Mouse (Mus musculus) c-Kit-negative CD71-positive TER-119-positive erythroid progenitor cells, embryonic 14.5 days (primary cell): ENCODE data around the gene Hist1h2ah.

Experiments used
- DNase-seq: peaks from one replicate; pipeline ENCODE4 v3.0.0-alpha.2; 2013; ENCODE audit warnings: low read depth, low spot score

Gene Hist1h2ah

GRCm38 (mm10) chr13:22013716-22014115 lies 21.7 kb downstream of the Hist1h2ah start:
- DNase-seq, result no peak

DNA sequence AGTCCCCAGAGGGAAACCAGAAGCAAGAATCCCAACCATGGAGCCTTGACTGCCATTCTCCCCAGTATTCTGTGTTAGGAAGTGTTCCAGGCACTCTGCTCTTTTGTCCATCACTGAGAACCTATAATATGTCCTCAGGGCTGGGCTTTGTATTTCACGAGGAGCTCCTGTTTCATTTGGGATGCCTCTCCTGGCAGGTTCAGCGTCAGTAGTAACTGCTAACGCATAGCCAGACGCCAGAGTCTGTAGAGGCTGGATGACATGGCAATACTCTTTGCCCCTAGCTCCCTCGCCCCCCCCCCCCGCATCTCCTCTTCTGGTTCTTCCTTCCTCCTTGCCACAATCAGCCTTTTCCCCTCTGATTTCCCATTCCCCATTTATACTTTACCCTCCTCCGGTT lies 25.7 kb downstream of the Hist1h2ah start, which contains the start of gene Prss16:
TSS of gene Prss16 (minus strand) at position 101 of the 400 bp plus-strand sequence.
- DNase-seq, result no peak

DNA sequence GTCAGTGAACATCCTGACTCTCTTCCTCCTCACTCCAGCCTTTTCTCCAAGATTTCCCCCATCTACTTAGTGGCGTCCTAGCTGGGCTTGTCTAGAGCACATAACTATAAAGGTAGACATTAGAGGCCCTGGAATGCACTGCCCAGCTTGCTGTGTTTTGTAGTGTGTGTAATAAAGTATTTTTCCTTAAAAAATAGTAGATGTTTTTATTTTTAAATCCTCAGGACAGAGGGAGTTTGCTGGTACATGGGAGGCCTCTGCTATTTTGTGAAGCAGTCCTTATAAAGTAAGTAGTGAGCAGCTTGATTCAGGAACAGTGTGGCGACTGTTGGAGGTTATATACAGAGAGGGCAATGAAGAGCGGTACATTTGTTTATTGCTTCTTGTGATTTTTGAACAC lies 26.7 kb downstream of the Hist1h2ah start:
- DNase-seq, result no peak

GRCm38 (mm10) chr13:22007872-22008271 lies 27.5 kb downstream of the Hist1h2ah start:
- no peak for DNase-seq

GRCm38 (mm10) chr13:22007121-22007510 lies 28.3 kb downstream of the Hist1h2ah start:
- DNase-seq, result no peak

- no peak for DNase-seq
Observed at GRCm38 (mm10) chr13:22006334-22007120, 28.8 kb downstream of the Hist1h2ah start.

DNA sequence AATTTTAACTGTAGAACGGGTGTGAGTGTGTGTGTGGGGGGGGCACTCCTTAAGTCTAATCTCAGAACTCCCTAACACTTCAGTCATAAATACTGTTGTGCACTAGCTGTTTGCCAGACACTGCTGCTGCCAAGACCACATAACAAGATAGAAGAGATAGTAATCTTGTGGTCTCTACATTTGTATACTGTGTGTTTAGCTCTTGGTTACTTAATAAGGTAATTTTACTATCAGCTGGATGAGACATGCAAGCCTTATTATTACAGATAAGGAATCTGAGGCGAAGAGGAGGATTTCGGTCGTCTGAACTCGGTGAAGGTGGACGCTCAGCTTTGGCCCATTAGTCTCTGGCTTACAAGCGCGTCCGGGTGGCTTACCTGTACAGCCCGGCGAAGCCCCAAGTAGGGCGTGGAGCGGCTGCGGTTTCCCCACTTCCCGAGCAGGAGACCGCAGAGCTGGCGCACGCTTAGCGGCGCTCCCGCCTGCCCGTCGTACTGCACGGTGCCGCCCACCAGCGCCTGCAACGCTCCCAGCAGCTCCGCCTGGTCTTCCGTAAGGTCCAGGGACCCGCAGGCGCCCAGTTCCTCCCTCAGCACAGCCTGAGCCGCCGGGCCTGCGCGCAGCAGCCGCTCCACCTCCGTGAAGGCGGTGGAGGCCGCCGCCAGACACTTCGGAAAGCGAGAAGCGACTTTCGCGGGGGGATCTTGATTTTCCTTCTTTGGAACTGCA lies 29.6 kb downstream of the Hist1h2ah start:
- DNase-seq, result no peak

DNA sequence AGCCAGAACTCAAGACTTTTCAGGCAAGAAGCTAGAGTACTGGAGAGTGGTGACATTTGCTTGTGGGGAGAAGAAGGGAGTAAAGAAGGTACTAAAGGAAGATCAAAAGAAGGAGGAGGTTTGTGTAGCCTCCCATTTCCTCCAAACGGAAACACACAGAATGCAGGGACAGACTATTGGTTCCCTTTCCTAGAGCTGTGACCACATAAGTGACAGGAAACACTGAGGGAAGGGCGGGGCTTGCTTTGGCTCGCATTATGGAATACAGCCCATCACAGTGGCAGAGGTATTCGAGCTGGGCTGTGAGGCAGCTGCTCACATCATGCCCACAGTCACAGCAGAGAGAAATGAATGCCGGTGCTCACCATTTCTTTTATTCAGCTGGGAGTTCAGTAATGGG lies 33.5 kb downstream of the Hist1h2ah start:
- DNase-seq, result no peak

- DNase-seq, result no peak
Observed at GRCm38 (mm10) chr13:22001346-22001745, 34.0 kb downstream of the Hist1h2ah start.

GRCm38 (mm10) chr13:21999147-21999546 lies 36.2 kb downstream of the Hist1h2ah start:
- DNase-seq, result no peak

DNA sequence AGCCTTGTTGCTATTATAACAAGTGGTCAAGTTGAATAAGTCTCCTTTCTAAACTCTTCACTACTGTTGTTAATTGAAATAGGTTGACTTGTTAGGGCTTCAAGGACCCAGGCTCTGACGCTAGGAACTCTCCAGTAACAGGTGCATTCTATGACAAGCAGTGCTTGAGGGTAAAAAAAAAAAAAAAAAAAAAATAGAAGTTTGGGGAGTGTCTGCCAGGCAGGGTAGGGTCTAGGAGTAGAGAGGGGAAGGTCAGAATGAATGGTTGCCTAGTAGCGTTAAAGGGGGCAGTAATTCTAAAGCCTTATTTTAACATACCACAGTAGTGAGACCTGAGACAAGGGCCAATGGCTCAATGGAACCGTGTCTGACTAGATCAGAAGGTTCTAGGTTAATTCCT lies 37.0 kb downstream of the Hist1h2ah start:
- no peak for DNase-seq

DNA sequence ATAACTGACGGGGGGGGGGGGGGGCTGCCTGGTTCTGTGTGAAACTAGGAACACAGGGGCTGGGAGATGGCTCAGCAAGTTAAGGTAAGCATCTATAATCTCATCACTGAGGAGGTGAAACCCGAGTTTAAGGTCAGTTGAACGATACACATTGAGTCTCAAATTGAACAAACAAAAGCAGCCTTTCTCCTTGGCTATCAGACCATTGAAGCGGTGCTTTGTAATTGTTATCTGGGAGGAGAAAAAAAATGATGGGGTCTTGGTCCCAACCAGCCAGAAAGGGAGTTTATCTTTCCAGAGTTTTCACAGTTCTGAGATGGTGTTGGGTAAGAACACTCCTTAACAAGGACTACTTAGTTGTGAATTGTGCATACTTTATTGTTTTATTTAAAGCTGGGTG lies 37.5 kb downstream of the Hist1h2ah start:
- DNase-seq, result no peak

DNA sequence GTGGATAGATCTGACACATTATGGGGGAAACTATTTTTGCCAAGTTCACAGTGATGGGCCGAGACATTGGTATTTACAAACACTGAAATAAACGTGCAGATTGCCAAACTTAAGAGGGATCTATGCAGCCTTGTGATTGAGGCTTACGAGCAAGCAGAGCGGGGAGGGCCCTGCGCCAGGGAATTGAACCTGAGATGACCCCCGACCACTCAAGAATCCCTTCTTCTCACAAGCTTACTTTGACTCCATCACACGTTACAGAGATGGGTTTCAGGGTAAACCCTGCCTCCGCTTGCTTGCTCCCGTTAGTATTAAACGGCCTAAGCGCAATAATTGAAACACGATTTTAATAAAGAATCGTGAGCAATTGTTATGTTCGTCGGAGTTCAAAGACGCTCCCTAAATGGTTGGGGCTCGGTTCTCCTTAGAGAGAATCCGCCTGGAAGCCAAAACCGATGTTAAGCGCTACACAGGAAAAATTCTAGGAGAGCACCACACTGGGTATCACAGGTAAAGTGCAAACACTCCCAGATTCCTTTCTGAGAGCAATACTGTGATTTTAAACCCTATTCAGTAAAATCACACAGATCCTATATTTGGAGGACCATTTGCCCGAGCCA lies 38.1 kb downstream of the Hist1h2ah start:
- DNase-seq, result no peak

DNA sequence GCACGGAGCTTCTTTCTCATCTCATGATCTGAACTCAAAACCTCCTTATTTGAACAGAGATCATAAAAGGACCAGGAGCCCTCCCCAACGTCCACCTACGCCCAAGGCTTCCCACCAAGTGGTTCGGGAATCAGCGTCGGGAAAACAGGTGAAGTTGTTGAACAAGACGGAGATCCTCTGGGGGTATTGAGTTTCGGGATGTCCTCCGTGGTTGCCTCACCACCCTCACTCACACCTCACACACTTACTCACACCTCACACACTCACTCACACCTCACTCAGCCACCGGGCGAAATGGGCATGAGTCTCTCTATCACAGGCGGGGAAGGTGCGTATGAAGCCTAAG lies 38.6 kb downstream of the Hist1h2ah start:
- no peak for DNase-seq

DNA sequence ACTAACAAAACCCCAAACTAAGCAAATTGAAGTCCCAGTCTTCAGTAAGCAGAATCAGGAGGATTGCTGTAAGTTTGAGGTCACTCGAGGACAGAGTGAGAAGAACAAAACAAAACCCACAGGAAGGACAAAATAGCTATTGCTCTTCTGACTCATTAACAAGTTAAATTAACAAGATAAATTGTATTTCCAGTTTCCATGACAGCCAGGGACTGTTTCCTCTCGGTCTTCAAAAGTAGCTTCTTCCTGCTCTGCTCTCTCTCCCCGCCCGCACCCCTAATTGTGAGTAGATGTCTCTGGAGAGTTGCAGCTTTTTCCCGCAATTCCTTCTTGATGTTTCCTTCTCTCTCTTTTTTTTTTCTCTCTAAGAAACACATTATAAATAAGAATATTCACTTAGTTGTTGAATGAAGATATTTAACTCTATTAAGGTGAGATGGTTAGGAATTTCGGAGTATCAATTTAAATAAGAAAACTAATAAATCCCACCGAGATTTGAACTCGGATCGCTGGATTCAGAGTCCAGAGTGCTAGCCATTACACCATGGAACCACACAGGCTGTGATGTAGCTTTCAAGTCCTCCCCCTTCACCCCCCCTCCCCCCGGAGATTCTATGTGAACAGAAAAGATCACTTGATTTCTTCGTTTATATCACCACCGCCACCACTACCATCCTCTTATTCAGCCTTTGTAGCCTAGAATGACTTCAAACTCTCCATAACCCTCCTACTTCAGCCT lies 39.1 kb downstream of the Hist1h2ah start:
- no peak for DNase-seq

DNA sequence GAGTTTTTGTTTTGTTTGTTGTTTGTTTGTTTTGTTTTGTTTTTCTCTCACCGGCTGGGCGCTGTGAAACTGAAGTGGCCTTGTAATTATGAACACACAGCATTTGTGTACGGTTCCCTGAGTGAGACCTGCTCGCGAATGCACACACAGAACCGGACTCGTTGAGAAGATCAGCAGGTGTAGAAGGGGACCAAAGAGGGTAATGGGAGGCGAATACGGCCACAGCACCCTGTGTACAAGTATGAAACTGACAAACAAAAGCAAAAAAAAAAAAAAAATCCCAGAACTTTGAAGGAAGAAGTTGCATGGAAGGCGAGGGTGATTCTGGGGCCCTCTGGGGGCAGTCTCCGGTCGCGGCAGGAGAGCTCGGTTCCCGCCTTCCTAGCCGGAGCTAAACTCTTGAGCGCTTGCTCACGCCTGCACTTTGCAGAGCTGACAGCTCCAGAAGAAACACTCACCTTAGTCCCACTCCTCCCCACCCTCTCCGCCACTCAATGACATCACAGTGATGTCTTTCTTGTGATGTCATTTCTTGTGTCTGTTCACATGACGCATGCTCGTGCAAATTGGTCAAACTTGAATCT lies 39.9 kb downstream of the Hist1h2ah start:
- no peak for DNase-seq

DNA sequence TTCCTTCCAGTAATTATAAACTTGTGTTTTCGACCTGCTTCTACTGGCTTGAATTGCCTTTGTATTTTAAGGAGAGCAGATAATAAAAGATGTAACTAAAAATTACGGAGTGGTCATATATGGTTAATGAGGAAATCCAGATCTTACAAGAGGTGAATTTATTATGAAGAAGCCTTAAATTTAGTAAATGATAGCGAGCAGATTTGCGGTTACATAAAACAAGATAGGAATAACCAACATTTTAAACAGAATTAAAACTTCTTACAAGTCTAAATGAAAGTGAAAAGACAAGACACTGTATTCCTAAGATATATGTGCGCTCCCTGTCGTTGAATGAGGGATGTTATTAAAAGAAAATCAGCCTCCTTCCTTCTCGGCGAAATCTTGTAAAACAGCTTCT lies 40.5 kb downstream of the Hist1h2ah start:
- no peak for DNase-seq

GRCm38 (mm10) chr13:21993957-21994738 lies 41.2 kb downstream of the Hist1h2ah start:
- no peak for DNase-seq

GRCm38 (mm10) chr13:21992550-21992949 lies 42.8 kb downstream of the Hist1h2ah start:
- no peak for DNase-seq
